Mouse (Mus musculus): ENCODE results near the gene Ddx31.

DNA sequence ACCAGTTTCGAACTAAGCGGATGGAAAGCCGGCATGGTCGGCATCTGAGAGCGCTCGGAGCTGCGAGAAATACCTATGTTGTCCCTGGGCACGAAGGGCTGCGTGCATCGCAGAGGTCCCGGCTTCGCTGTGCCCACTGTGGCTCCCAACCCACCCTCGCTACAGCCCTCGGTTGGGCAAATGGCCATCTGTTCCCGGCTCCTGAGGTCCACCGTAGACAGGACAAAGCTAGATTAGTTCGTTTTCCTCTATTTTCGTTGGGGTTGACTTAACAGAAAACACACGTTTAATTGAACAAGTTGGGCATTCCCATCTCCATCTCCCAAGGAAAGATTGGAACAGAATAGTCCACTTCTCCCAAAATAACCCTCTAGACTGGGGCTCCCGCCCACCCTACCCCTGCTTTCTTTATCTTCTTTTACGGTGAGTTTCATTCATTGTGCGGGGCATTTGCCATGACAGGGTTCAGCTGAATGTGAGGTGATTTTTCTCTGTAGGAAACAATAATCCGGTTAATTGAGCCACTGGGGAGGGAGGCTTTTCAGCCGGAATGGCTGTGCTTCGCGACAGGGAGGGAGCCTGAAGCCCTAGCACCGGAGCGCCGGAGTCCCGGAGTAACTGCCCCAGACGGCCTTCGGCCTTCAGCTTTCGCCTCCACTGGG lies 72.0 kb downstream of the Ddx31 start:
- TF ChIP-seq POLR2A (IDR thresholded peaks at IDR 0.05; ENCODE audit: control insufficient read depth, extremely low read depth, insufficient read depth, low read length, poor library complexity) (no peak), CTCF (IDR thresholded peaks at IDR 0.05; ENCODE audit: borderline replicate concordance, control insufficient read depth, extremely low read depth, insufficient read depth, low read length, poor library complexity) (no peak)
